Mouse (Mus musculus) heart, adult 2 months (tissue): Measurements from ENCODE around the gene Ttc28.

Experiments used
- CTCF ChIP-seq: fragments of 200-600 bp; IDR thresholded peaks from 2 replicates; pipeline ENCODE4 v1.8.1; 2022; ENCODE audit warnings: antibody characterized with exemption, mild to moderate bottlenecking, moderate library complexity
- POLR2A ChIP-seq: fragments of 200-500 bp; IDR thresholded peaks from 2 replicates; pipeline ENCODE4 v1.6.1; 2011; ENCODE audit warnings: mild to moderate bottlenecking, low read depth, low read length, control low read depth; ENCODE audit not compliant: insufficient read depth

DNA sequence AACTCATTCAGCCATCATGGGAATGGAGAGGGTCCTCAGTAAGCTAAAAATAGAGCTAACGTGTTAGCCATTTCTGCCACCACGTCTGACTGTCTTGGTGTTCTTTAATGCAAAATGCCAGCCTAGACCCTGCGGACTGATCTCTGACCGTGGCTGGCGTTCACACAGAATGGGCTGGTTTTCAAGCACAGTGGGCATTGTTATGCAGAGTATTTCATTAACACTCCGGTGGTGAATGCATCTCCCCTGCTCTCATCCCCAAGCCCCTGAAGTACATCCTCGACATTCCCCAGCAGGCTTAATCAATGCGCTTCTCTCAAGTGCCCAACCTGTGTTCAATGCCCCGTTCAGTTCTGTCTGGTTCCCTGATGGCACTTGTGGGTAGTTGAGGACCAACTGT is 290.8 kb downstream of the Ttc28 start:
- TF ChIP-seq CTCF, result no peak
- no peak for TF ChIP-seq POLR2A
